Mouse (Mus musculus) cerebellum, adult 11-12 months (tissue): ENCODE measurements around the gene Nmnat1.
"Not testable (repeated sequence)": the region's sequence is repeated elsewhere in the genome, so short reads cannot be mapped to it uniquely, and the experiment has no call there.

Source experiments
- DNase-seq: peaks from one replicate; pipeline ENCODE4 v3.0.0; 2022

The Nmnat1 gene

GRCm38 (mm10) chr4:149440576-149440975 lies 44.4 kb downstream of the Nmnat1 start:
- no peak for DNase-seq

GRCm38 (mm10) chr4:149431887-149432286 lies 53.1 kb downstream of the Nmnat1 start:
- not testable (repeated sequence) for DNase-seq

- DNase-seq = peak; percentile 92
These were observed 55.4 kb downstream of the Nmnat1 start for GRCm38 (mm10) chr4:149429592-149429991.

- DNase-seq = peak; percentile 97
These were observed 58.4 kb downstream of the Nmnat1 start, which contains the start of gene Ube4b for GRCm38 (mm10) chr4:149426325-149427199. Ube4b (minus strand) TSS chr4:149426749.

- DNase-seq = no peak
These were observed 59.2 kb downstream of the Nmnat1 start for GRCm38 (mm10) chr4:149425801-149426292.

- no peak for DNase-seq
These were observed 60.2 kb downstream of the Nmnat1 start for GRCm38 (mm10) chr4:149424755-149425154.

- no peak for DNase-seq
These were observed 67.1 kb downstream of the Nmnat1 start for GRCm38 (mm10) chr4:149417854-149418365.
